Mouse (Mus musculus) CH12.LX (cell line): ENCODE measurements around the gene Ube4b. TPM values are rescaled to one million over a fixed set of nuclear protein-coding genes. Genes with fewer than 3 reads are reported as not detected.

Experiments used
- DNase-seq: peaks from one replicate; pipeline ENCODE4 v3.0.0-alpha.2; 2013; ENCODE audit errors: extremely low read depth
- H3K27ac ChIP-seq: 2 replicates; pipeline ENCODE4 v1.5.1; 2012; ENCODE audit warnings: low read depth, mild to moderate bottlenecking, control low read depth, moderate library complexity; ENCODE audit not compliant: insufficient read depth
- H3K27me3 ChIP-seq: replicated peaks from 2 replicates; pipeline ENCODE3; 2012; ENCODE audit warnings: inconsistent platforms
- H3K36me3 ChIP-seq, 2 experiments: replicated peaks in 1 of 2; 2 replicates each; pipeline versions ENCODE3 to v1.6.1; 2012; ENCODE audit warnings: inconsistent platforms in 1 of 2, low read length in 1 of 2, mild to moderate bottlenecking in 1 of 2, mixed read lengths in 1 of 2, moderate library complexity in 1 of 2; ENCODE audit not compliant: control insufficient read depth in 1 of 2, insufficient read depth in 1 of 2
- H3K4me1 ChIP-seq, 2 experiments: 2 replicates each; pipeline ENCODE4 v1.6.1; 2012; ENCODE audit warnings: inconsistent platforms in 1 of 2, moderate library complexity in 1 of 2; ENCODE audit not compliant: insufficient read depth in 2 of 2, control insufficient read depth in 1 of 2
- H3K4me2 ChIP-seq: 2 replicates; pipeline ENCODE4 v1.6.1; 2012; ENCODE audit warnings: low read depth, mild to moderate bottlenecking, control low read depth; ENCODE audit not compliant: poor library complexity, insufficient read depth, severe bottlenecking
- H3K4me3 ChIP-seq, 3 experiments: fragments of 150-350 bp in 1 of 3; sonication (generic) in 1 of 3; replicated peaks in 1 of 3; 2 replicates each; pipeline versions ENCODE3 to v1.5.1; 2011 to 2012; ENCODE audit warnings: low read depth in 2 of 3, low read length in 2 of 3, mild to moderate bottlenecking in 2 of 3, moderate library complexity in 2 of 3, control low read depth in 1 of 3, improper control_type of control experiment in 1 of 3, inconsistent platforms in 1 of 3, mixed read lengths in 1 of 3; ENCODE audit not compliant: poor library complexity in 1 of 3
- H3K79me2 ChIP-seq: replicated peaks from 2 replicates; pipeline ENCODE4 v1.6.1; 2012; ENCODE audit warnings: mild to moderate bottlenecking, moderate library complexity; ENCODE audit not compliant: control insufficient read depth, poor library complexity, insufficient read depth, severe bottlenecking; ENCODE audit errors: extremely low read depth
- H3K9ac ChIP-seq: 2 replicates; pipeline ENCODE4 v1.6.1; 2012; ENCODE audit warnings: low read depth, mild to moderate bottlenecking, control low read depth, moderate library complexity; ENCODE audit not compliant: insufficient read depth
- H3K9me3 ChIP-seq: replicated peaks from 2 replicates; pipeline ENCODE3; 2012; ENCODE audit warnings: low read length, inconsistent platforms, mixed read lengths
- CHD2 ChIP-seq: IDR thresholded peaks from 2 replicates; pipeline ENCODE4 v1.6.1; 2011; ENCODE audit warnings: low read length, improper control_type of control experiment
- E2F4 ChIP-seq: IDR thresholded peaks from 2 replicates; pipeline ENCODE4 v1.6.1; 2011; ENCODE audit warnings: low read depth, low read length, improper control_type of control experiment; ENCODE audit not compliant: insufficient replicate concordance
- EP300 ChIP-seq: IDR thresholded peaks from 2 replicates; pipeline ENCODE4 v1.6.1; 2011; ENCODE audit warnings: low read length, improper control_type of control experiment
- ETS1 ChIP-seq: conservative IDR thresholded peaks from 2 replicates; pipeline ENCODE4 v1.6.1; 2012; ENCODE audit warnings: low read depth, mild to moderate bottlenecking, inconsistent platforms, low read length, improper control_type of control experiment, moderate library complexity
- JUN ChIP-seq: IDR thresholded peaks from 2 replicates; pipeline ENCODE4 v1.6.1; 2011; ENCODE audit warnings: low read depth, mild to moderate bottlenecking, low read length, improper control_type of control experiment, moderate library complexity; ENCODE audit not compliant: insufficient read depth
- MAZ ChIP-seq: IDR thresholded peaks from 2 replicates; pipeline ENCODE4 v1.6.1; 2012; ENCODE audit warnings: low read depth, mild to moderate bottlenecking, inconsistent platforms, low read length, improper control_type of control experiment, moderate library complexity
- MXI1 ChIP-seq: IDR thresholded peaks from 2 replicates; pipeline ENCODE4 v1.6.1; 2011; ENCODE audit warnings: mild to moderate bottlenecking, low read depth, low read length, improper control_type of control experiment
- MYC ChIP-seq: IDR thresholded peaks from 2 replicates; pipeline ENCODE4 v1.6.1; 2011; ENCODE audit warnings: low read depth, mild to moderate bottlenecking, improper control_type of control experiment, low read length
- POLR2A ChIP-seq: IDR thresholded peaks from 2 replicates; pipeline ENCODE4 v1.6.1; 2011; ENCODE audit warnings: low read depth, mild to moderate bottlenecking, improper control_type of control experiment, low read length
- RCOR1 ChIP-seq: conservative IDR thresholded peaks from 2 replicates; pipeline ENCODE4 v1.6.1; 2012; ENCODE audit warnings: low read depth, mild to moderate bottlenecking, inconsistent platforms, low read length, improper control_type of control experiment
- SIN3A ChIP-seq: IDR thresholded peaks from 2 replicates; pipeline ENCODE4 v1.6.1; 2012; ENCODE audit warnings: low read length, improper control_type of control experiment, inconsistent platforms
- TBP ChIP-seq: conservative IDR thresholded peaks from 2 replicates; pipeline ENCODE4 v1.6.1; 2011; ENCODE audit warnings: low read depth, low read length, improper control_type of control experiment
- USF2 ChIP-seq: conservative IDR thresholded peaks from 2 replicates; pipeline ENCODE4 v1.6.1; 2011; ENCODE audit warnings: low read depth, low read length, improper control_type of control experiment
- ZKSCAN1 ChIP-seq: IDR thresholded peaks from 2 replicates; pipeline ENCODE4 v1.6.1; 2012; ENCODE audit warnings: low read depth, inconsistent platforms, low read length, improper control_type of control experiment, borderline replicate concordance
- dilution Hi-C: fragments of 300-500 bp; cut with MboI; formaldehyde crosslinking; loops from 2 replicates; pipeline ENCODE4 v1.14.3; 2020; ENCODE audit warnings: low sequenced_read_pairs; ENCODE audit not compliant: extremely low pct_unique_long_range_greater_than_20kb, extremely low pct_ligation_motif_present
- in situ Hi-C: fragments of 300-500 bp; cut with MboI; formaldehyde crosslinking; loops from 3 replicates; pipeline ENCODE4 v1.14.3; 2019; ENCODE audit warnings: low sequenced_read_pairs, low pct_ligation_motif_present, low pct_unique_long_range_greater_than_20kb, mixed read lengths
- polyA plus RNA-seq: library from polyadenylated mRNA; unstranded; fragments of >175 nt; gene quantifications from 2 replicates; pipeline ENCODE4 v1.2.1, GENCODE M21; 2012; ENCODE audit warnings: low read depth; ENCODE audit not compliant: insufficient read length
- total RNA-seq, 2 experiments: library from RNA; depleted of rRNA; stranded (reverse); fragments of 300-350 nt in 1 of 2; fragments of >200 nt in 1 of 2; gene quantifications; 2 replicates each; pipeline ENCODE4 v1.2.3; 2012 to 2014

The Ube4b gene
- total and polyA plus RNA-seq, 3 experiments, result 13.1 to 60.0 (median 41.6) TPM

- Histone ChIP-seq H3K4me1 (peaks cover 14 to 19% of the 10 kb centered on the region in 2 experiments), H3K9me3 (no peaks in the 10 kb centered on the region), H3K36me3 (peaks cover 55 to 83% of the 10 kb centered on the region in 2 experiments), H3K4me3 (no peak overlapping the region), H3K27me3 (no peaks in the 10 kb centered on the region), H3K79me2 (no peaks in the 10 kb centered on the region), H3K9ac (no peak overlapping the region), H3K4me2 (no peak overlapping the region), H3K27ac (no peak overlapping the region)
- dilution Hi-C loops, result no loop called here
- TF ChIP-seq EP300 (no peak), MXI1 (no peak), USF2 (no peak), TBP (no peak), ZKSCAN1 (no peak), E2F4 (no peak), CHD2 (no peak), RCOR1 (no peak), SIN3A (no peak)
- in situ Hi-C loops, result no loop called here
- no peak for DNase-seq
These were observed 90.2 kb downstream of the Ube4b start for GRCm38 (mm10) chr4:149336302-149336701.

DNA sequence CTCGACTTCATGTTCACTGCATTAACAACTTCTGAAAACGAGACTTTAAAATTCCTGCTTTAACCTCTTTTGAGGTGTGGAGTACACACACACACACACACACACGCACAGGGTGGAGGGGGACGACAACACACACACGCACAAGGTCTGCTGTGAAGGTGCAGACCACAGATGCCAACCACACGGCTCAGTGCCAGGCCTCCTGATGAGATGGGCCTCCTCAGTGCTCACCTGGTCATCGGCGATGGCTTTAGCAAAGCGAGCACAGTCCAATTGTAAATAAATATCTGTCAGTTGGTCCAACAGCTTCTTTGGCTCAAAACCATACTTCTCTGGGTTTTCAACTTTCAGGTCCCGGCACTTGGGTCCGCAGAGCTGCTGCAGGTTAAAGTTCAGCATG lies 91.7 kb downstream of the Ube4b start:
- no peak overlapping the region for H3K9ac ChIP-seq
- peaks cover 5% of the 10 kb centered on the region for H3K9me3 ChIP-seq
- H3K4me2 ChIP-seq, result no peak overlapping the region
- DNase-seq, result no peak
- TF ChIP-seq MAZ, result no peak
- H3K36me3 ChIP-seq, result peaks cover 69 to 88% of the 10 kb centered on the region in 2 experiments
- dilution Hi-C loops, result no loop called here
- H3K27me3 ChIP-seq, result no peaks in the 10 kb centered on the region
- H3K79me2 ChIP-seq, result no peaks in the 10 kb centered on the region
- no peak overlapping the region for H3K4me3 ChIP-seq
- in situ Hi-C loops, result no loop called here
- H3K4me1 ChIP-seq, result peaks cover 3 to 5% of the 10 kb centered on the region in 2 experiments
- no peak overlapping the region for H3K27ac ChIP-seq

DNA sequence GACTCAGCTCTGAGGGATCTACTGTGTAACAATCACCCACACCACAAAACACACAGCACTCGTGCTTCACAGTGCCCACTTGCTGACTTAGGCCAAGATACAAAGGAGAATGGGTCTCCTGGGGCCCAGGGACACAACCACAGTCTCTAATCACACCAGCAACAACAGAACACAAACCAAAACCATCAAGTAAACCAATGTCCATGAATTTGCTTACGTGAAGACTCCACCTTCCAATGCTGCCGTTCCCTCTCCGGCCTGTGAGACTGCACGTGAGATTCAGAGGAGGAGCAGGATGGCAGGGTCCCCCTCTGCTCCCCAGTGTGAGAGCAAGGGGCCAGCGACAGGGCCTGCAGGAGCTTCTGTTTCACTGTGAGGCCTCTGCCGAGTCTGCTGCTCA lies 93.8 kb downstream of the Ube4b start:
- peaks cover 72 to 90% of the 10 kb centered on the region in 2 experiments for H3K36me3 ChIP-seq
- no peaks in the 10 kb centered on the region for H3K79me2 ChIP-seq
- H3K27ac ChIP-seq, result no peak overlapping the region
- H3K9me3 ChIP-seq, result peaks cover 5% of the 10 kb centered on the region
- dilution Hi-C loops (no loop called here), in situ Hi-C loops (no loop called here)
- TF ChIP-seq POLR2A (no peak), ETS1 (no peak), MAZ (no peak), CHD2 (no peak), MYC (no peak), TBP (no peak), JUN (no peak)
- no peaks in the 10 kb centered on the region for H3K27me3 ChIP-seq
- no peak overlapping the region for H3K9ac ChIP-seq
- H3K4me1 ChIP-seq, result no peaks in the 10 kb centered on the region
- no peak overlapping the region for H3K4me3 ChIP-seq
- DNase-seq, result no peak
- H3K4me2 ChIP-seq, result no peak overlapping the region
